Mouse (Mus musculus) hindbrain, embryonic 10.5 days (tissue): ENCODE measurements around the gene Ighmbp2. TPM values are rescaled to one million over a fixed set of nuclear protein-coding genes. Genes with fewer than 3 reads are reported as not detected.

Experiments
- DNase-seq: peaks from one replicate; pipeline ENCODE4 v3.0.0-alpha.2; 2017; ENCODE audit warnings: low spot score
- H3K27ac ChIP-seq: fragments of 300-500 bp; sonication (generic); 2 replicates; pipeline ENCODE4 v1.5.1; 2016; ENCODE audit warnings: mild to moderate bottlenecking, moderate library complexity
- H3K27me3 ChIP-seq: fragments of 300-500 bp; sonication (generic); 2 replicates; pipeline ENCODE4 v1.6.1; 2016; ENCODE audit warnings: mild to moderate bottlenecking; ENCODE audit not compliant: poor library complexity, insufficient read depth, severe bottlenecking
- H3K36me3 ChIP-seq: fragments of 300-500 bp; sonication (generic); 2 replicates; pipeline ENCODE4 v1.6.1; 2016; ENCODE audit warnings: mild to moderate bottlenecking, moderate library complexity
- H3K4me1 ChIP-seq: fragments of 300-500 bp; sonication (generic); replicated peaks from 2 replicates; pipeline ENCODE4 v1.6.1; 2016; ENCODE audit warnings: mild to moderate bottlenecking
- H3K4me3 ChIP-seq: fragments of 300-500 bp; sonication (generic); 2 replicates; pipeline ENCODE4 v1.5.1; 2016; ENCODE audit warnings: mild to moderate bottlenecking, moderate library complexity
- H3K9me3 ChIP-seq: fragments of 300-500 bp; sonication (generic); 2 replicates; pipeline ENCODE4 v1.6.1; 2016; ENCODE audit warnings: mild to moderate bottlenecking, moderate library complexity
- whole genome bisulfite sequencing: fragments of 180-500 bp; shearing (Covaris S2); methylation state at CpG from one replicate; pipeline ENCODE4 v1.1.7; 2016; 5-methylcytosine and 5-hydroxymethylcytosine counted together
- polyA plus RNA-seq: library from polyadenylated mRNA; unstranded; fragments of >200 nt; fragmentation: Nextera tagmentation; extraction: Ambion mirVana; gene quantifications from 2 replicates; pipeline ENCODE4 v1.2.1, GENCODE M21; 2016

Ighmbp2 gene
- polyA plus RNA-seq, 1 experiment from 2014 or later, result 10.9 TPM

DNA sequence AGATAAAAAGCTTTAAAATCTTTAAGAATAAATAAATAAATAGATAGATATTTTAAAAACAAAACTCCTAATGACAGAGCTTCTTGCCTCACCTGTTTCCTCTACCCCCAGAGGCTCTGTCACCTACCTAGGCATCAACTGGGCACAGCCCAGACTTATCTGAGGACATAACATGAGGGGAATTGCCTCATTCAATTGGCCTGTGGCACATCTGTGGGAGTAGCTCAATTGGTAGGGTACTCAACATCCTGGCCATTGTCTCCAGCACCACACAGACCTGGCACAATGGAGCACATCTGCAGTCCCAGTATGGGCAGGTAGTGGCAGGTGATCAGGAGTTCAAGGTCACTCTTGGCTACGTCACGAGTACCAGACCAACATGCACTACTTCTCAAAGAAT is 36.5 kb upstream of the Ighmbp2 start:
- Histone ChIP-seq H3K27ac (no peak overlapping the region), H3K27me3 (peaks cover 51% of the 10 kb centered on the region), H3K4me3 (no peak overlapping the region), H3K9me3 (peaks cover 5% of the 10 kb centered on the region; the same call in 1 of the 2 replicates), H3K36me3 (no peaks in the 10 kb centered on the region), H3K4me1 (peaks cover 29% of the 10 kb centered on the region)
- no peak for DNase-seq
- 94% methylated on average over 2 of the region's 2 CpGs for WGBS

DNA sequence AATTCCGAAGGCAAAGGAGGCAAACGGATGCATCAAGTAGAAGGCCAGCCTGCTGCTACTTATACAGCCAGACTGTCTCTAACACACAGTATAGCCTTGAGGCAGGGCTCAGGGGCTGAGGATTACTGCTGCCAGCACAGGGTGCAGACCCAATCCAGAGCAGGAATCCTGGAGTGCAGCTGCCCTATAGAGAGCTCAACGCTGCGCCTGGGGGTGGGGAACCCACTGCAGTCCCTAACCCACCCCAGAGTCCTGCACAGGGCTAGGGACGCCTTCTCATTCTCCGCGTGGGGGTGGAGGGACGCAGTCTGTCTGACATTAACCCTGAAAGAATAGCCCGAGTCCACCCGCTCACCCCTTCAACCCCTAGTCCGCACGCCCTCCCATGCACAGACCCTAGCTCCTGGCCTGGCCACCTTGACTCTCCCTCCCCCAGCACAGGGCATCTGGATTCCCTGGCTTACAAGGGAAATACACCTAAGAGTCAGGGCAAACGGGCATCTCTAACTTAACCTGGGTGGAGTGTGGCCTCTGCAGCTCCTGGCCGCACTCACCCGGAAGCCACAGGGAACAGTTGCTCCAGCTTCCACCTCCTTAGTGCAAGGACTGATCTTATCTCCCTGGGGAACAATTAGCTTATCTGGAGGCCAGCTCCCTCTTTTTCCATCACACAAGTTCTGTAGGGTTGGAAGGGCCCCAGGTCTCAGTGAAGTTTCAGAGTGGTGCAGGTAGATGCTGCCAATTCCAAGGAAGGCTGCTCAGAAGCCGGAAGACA is 24.5 kb upstream of the Ighmbp2 start:
- Histone ChIP-seq H3K27me3 (no peaks in the 10 kb centered on the region), H3K4me1 (no peaks in the 10 kb centered on the region), H3K36me3 (no peaks in the 10 kb centered on the region), H3K27ac (no peak overlapping the region), H3K4me3 (no peak overlapping the region), H3K9me3 (no peaks in the 10 kb centered on the region)
- DNase-seq, result no peak
- WGBS, result 60% methylated on average over 16 of the region's 16 CpGs

- no peaks in the 10 kb centered on the region for H3K27me3 ChIP-seq
- 76% methylated on average over 4 of the region's 4 CpGs for WGBS
- no peaks in the 10 kb centered on the region for H3K9me3 ChIP-seq
- H3K27ac ChIP-seq, result no peak overlapping the region
- DNase-seq, result no peak
- no peaks in the 10 kb centered on the region for H3K36me3 ChIP-seq
- no peaks in the 10 kb centered on the region for H3K4me1 ChIP-seq
- H3K4me3 ChIP-seq, result no peak overlapping the region
These were observed 21.2 kb upstream of the Ighmbp2 start for GRCm38 (mm10) chr19:3304017-3304416.

DNA sequence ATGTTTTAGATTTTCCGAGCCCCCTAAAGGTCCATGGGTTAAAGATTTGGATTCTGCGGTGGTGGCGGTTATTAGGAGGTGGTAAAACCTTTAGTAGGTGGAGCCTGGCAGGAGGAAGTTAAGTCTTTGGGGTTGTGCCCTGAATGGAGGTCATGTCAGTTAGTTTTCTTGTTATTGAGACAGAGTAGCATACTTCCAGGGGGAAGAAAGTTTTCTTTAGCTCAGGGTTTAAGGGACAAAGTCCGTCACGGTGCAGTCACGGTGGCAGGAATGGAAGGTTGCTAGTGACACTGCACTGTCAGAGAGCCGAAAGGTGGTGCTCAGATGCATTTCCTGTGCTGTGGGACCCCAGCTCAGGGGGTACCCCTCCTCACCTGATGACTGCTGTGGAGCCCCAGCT is 15.0 kb upstream of the Ighmbp2 start:
- Histone ChIP-seq H3K4me1 (no peaks in the 10 kb centered on the region), H3K4me3 (no peak overlapping the region), H3K27me3 (no peaks in the 10 kb centered on the region), H3K9me3 (no peaks in the 10 kb centered on the region), H3K36me3 (0 out of 2 replicates have a peak, but pooled peaks cover 4% of the 10 kb centered on the region), H3K27ac (no peak overlapping the region)
- WGBS, result 88% methylated on average over 7 of the region's 7 CpGs
- no peak for DNase-seq

- H3K36me3 ChIP-seq, result 0 out of 2 replicates have a peak, but pooled peaks cover 11% of the 10 kb centered on the region
These were observed 14.2 kb upstream of the Ighmbp2 start for GRCm38 (mm10) chr19:3297034-3297433.

GRCm38 (mm10) chr19:3295245-3295644 is 12.4 kb upstream of the Ighmbp2 start:
- no peak overlapping the region for H3K27ac ChIP-seq
- no peaks in the 10 kb centered on the region for H3K27me3 ChIP-seq
- no peak overlapping the region for H3K4me3 ChIP-seq
- 83% methylated on average over 6 of the region's 6 CpGs for WGBS
- H3K9me3 ChIP-seq, result no peaks in the 10 kb centered on the region
- no peaks in the 10 kb centered on the region for H3K4me1 ChIP-seq
- H3K36me3 ChIP-seq, result peaks cover 26% of the 10 kb centered on the region
- no peak for DNase-seq

More at GRCm38 (mm10) chr19:3297034-3297433, 14.2 kb upstream of the Ighmbp2 start:
- Histone ChIP-seq H3K4me1 (no peaks in the 10 kb centered on the region), H3K4me3 (no peak overlapping the region), H3K27ac (no peak overlapping the region), H3K9me3 (no peaks in the 10 kb centered on the region), H3K27me3 (no peaks in the 10 kb centered on the region)
- DNase-seq, result no peak

DNA sequence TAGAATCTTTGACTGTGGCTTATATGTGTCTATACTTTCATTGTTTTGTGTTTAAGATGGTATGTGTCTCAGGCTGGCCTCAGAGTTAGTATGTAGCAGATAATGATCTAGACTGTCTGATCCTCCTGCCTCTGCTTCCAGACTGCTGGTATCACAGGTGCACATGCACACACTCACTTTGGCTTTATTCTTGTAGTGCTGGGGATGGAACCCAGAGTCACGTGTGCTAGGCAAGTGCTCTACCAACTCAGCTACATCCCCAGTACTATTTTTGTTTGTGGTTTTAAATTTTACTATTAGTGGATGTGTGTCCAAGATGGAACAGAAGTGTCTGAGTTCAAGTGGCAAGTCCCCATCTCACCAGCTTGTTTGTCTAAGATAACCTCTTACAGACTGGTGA is 10.2 kb upstream of the Ighmbp2 start:
- Histone ChIP-seq H3K27ac (no peak overlapping the region), H3K9me3 (no peaks in the 10 kb centered on the region), H3K36me3 (peaks cover 49% of the 10 kb centered on the region), H3K4me1 (no peaks in the 10 kb centered on the region), H3K27me3 (no peaks in the 10 kb centered on the region), H3K4me3 (no peak overlapping the region)
- DNase-seq, result no peak
- whole genome bisulfite sequencing, result 98% methylated on average over 1 of the region's 1 CpGs

- 75% methylated on average over 2 of the region's 2 CpGs for WGBS
- Histone ChIP-seq H3K27me3 (no peaks in the 10 kb centered on the region), H3K9me3 (no peaks in the 10 kb centered on the region), H3K4me1 (no peaks in the 10 kb centered on the region), H3K27ac (no peak overlapping the region), H3K36me3 (peaks cover 58% of the 10 kb centered on the region), H3K4me3 (no peak overlapping the region)
- DNase-seq, result peak; percentile 49
These were observed 9.2 kb upstream of the Ighmbp2 start for GRCm38 (mm10) chr19:3292028-3292427.

DNA sequence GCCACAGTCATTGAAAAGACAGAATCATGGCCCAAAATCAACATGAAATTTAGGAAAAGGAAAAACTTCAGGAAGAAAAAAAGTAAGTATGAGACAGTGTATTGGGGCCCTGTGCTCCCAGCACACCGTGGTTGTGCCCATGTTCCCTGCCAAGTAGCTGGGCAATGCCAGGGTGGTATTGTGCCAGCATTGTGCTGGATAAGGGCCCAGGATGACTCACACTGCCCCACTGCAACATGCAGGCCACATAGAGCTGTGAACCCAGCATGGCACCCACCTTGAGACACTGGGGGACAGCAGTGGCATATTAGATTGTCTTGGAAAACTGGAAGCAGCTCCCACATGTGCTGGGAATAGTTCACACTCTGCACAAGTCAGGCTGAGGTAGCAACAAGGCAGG is 6.2 kb upstream of the Ighmbp2 start:
- peaks cover 2% of the 10 kb centered on the region for H3K4me1 ChIP-seq
- peaks cover 81% of the 10 kb centered on the region for H3K36me3 ChIP-seq
- no peak for DNase-seq
- H3K9me3 ChIP-seq, result no peaks in the 10 kb centered on the region
- no peaks in the 10 kb centered on the region for H3K27me3 ChIP-seq
- no peak overlapping the region for H3K27ac ChIP-seq
- 95% methylated on average over 1 of the region's 1 CpGs for WGBS
- H3K4me3 ChIP-seq, result no peak overlapping the region

GRCm38 (mm10) chr19:3281886-3282285 is 931 bp downstream of the Ighmbp2 start:
- Histone ChIP-seq H3K27me3 (no peaks in the 10 kb centered on the region), H3K27ac (0 out of 2 replicates have a peak overlapping the region, but pooled peaks have one; percentile 91), H3K4me1 (peaks cover 22% of the 10 kb centered on the region), H3K36me3 (peaks cover 65% of the 10 kb centered on the region), H3K4me3 (peak overlapping the region; percentile 86), H3K9me3 (no peaks in the 10 kb centered on the region)
- 84% methylated on average over 4 of the region's 4 CpGs for WGBS
- no peak for DNase-seq

DNA sequence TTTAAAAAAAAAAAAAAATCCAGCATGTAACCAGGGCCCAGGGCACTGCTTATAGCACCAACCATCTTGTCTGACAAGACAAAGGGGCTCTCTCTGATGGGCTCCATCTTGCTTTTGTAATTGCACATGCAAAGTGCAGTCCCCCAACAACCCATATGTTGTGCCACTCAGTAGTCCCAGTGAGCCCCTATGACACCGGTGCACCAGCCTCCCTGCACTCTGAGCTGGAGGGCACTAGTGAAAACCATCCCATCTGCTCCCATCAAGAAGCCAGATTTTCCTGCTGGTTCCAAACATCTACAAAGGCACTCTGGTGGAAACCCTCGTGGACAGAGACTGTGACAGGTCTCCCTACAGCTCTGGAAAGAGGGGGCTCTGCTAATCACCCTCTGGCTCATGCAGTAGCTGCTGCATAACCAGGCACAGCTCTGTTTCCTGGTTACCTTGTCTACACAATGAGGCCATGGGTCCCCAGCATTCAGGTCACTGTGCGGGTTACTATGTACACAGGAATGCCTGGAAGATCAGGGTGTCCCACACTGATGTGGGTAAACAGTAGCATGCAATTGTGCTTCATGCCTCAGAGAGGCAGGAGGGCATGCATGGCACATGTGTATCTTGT is 7.0 kb downstream of the Ighmbp2 start:
- no peak for DNase-seq
- Histone ChIP-seq H3K4me1 (no peaks in the 10 kb centered on the region), H3K9me3 (no peaks in the 10 kb centered on the region), H3K27me3 (no peaks in the 10 kb centered on the region), H3K4me3 (no peak overlapping the region), H3K36me3 (peaks cover 97% of the 10 kb centered on the region), H3K27ac (no peak overlapping the region)
- 89% methylated on average over 3 of the region's 3 CpGs for WGBS

DNA sequence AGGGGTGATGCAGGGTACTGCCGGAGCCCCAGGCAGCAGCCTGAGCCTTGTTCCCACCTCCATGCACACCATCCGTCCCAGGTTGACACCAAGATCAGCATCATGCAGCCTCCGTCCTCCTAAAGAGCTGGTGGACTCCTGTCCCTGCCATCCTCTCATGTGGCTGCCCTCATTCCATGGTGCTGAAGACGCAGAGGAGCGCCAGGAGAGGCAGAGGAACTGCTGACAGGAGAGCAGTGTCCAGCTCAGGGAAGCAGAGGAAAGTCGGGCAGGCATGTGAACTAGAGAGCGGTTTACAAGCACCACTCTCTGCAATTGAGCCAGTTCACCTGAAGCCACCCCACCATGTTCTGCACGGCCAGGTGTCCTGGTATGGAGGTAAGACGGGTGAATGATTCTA is 9.5 kb downstream of the Ighmbp2 start:
- no peak overlapping the region for H3K4me3 ChIP-seq
- peaks cover 99% of the 10 kb centered on the region for H3K36me3 ChIP-seq
- no peak for DNase-seq
- H3K4me1 ChIP-seq, result no peaks in the 10 kb centered on the region
- no peak overlapping the region for H3K27ac ChIP-seq
- H3K9me3 ChIP-seq, result no peaks in the 10 kb centered on the region
- WGBS, result 91% methylated on average over 9 of the region's 9 CpGs
- H3K27me3 ChIP-seq, result no peaks in the 10 kb centered on the region

DNA sequence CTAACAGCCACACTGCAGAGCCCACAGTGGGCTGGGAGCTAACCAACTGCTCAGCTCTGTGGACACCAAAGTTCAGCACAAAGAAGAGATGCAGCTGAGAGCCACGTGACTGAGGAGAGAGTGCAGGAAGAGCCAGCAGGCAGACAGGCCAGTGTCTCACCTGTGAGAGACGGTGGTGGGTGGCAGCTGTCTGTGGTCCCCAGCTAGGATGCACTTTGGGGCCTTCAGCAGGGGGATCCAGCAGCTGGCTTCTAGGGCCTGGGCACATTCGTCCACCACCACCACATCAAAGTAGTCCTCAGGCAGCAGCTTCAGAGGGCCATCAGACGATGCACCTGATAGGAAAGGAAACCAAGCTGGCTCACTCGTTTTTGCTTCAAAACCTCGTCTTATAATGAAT is 11.5 kb downstream of the Ighmbp2 start:
- H3K36me3 ChIP-seq, result peaks cover 99% of the 10 kb centered on the region
- H3K27me3 ChIP-seq, result no peaks in the 10 kb centered on the region
- no peaks in the 10 kb centered on the region for H3K4me1 ChIP-seq
- H3K4me3 ChIP-seq, result no peak overlapping the region
- WGBS, result 92% methylated on average over 6 of the region's 6 CpGs
- H3K27ac ChIP-seq, result no peak overlapping the region
- DNase-seq, result no peak
- H3K9me3 ChIP-seq, result no peaks in the 10 kb centered on the region
